Mouse (Mus musculus) kidney, embryonic 14.5 days (tissue): ENCODE measurements around the gene Tatdn3. TPM values are rescaled to one million over a fixed set of nuclear protein-coding genes. Genes with fewer than 3 reads are reported as not detected.

Source experiments
- ATAC-seq: fragments of 200-750 bp; cut with Nextera tagmentation; 2 replicates; pipeline ENCODE4 v1.8.0; 2017; ENCODE audit warnings: moderate number of reproducible peaks, mild to moderate bottlenecking, moderate TSS enrichment, moderate library complexity; ENCODE audit not compliant: low FRiP score, low TSS enrichment
- H3K27ac ChIP-seq: fragments of 300-500 bp; sonication (generic); 2 replicates; pipeline ENCODE4 v1.5.1; 2014; ENCODE audit warnings: low read depth, mild to moderate bottlenecking, low read length, moderate library complexity, mixed read lengths
- H3K27me3 ChIP-seq: fragments of 300-500 bp; sonication (generic); 2 replicates; pipeline ENCODE4 v1.6.1; 2014; ENCODE audit warnings: mild to moderate bottlenecking, low read length; ENCODE audit not compliant: control insufficient read depth, insufficient read depth
- H3K36me3 ChIP-seq: fragments of 300-500 bp; sonication (generic); 2 replicates; pipeline ENCODE4 v1.6.1; 2014; ENCODE audit warnings: low read length, mixed read lengths; ENCODE audit not compliant: control insufficient read depth, insufficient read depth
- H3K4me1 ChIP-seq: fragments of 300-500 bp; sonication (generic); 2 replicates; pipeline ENCODE4 v1.6.1; 2014; ENCODE audit warnings: low read length, mixed read lengths; ENCODE audit not compliant: control insufficient read depth, insufficient read depth
- H3K4me2 ChIP-seq: fragments of 300-500 bp; sonication (generic); replicated peaks from 2 replicates; pipeline ENCODE4 v1.6.1; 2014; ENCODE audit warnings: low read depth, mild to moderate bottlenecking, low read length
- H3K4me3 ChIP-seq: fragments of 300-500 bp; sonication (generic); 2 replicates; pipeline ENCODE4 v1.5.1; 2014; ENCODE audit warnings: mild to moderate bottlenecking, low read length
- H3K9ac ChIP-seq: fragments of 300-500 bp; sonication (generic); 2 replicates; pipeline ENCODE4 v1.6.1; 2014; ENCODE audit warnings: low read depth, mild to moderate bottlenecking, low read length, moderate library complexity
- H3K9me3 ChIP-seq: fragments of 300-500 bp; sonication (generic); 2 replicates; pipeline ENCODE4 v1.6.1; 2016; ENCODE audit warnings: low read length; ENCODE audit not compliant: control insufficient read depth
- WGBS: fragments of 180-500 bp; shearing (Covaris S2); extraction: QIAGEN DNeasy Blood & Tissue Kit; methylation state at CpG from one replicate; pipeline ENCODE4 v1.1.7; 2014; 5-methylcytosine and 5-hydroxymethylcytosine counted together
- polyA plus RNA-seq: library from polyadenylated mRNA; unstranded; fragments of >200 nt; fragmentation: Nextera tagmentation; extraction: Ambion mirVana; gene quantifications from 2 replicates; pipeline ENCODE4 v1.2.1, GENCODE M21; 2014

Tatdn3 gene
- polyA plus RNA-seq, 1 experiment from 2014 or later: 12.6 TPM

DNA sequence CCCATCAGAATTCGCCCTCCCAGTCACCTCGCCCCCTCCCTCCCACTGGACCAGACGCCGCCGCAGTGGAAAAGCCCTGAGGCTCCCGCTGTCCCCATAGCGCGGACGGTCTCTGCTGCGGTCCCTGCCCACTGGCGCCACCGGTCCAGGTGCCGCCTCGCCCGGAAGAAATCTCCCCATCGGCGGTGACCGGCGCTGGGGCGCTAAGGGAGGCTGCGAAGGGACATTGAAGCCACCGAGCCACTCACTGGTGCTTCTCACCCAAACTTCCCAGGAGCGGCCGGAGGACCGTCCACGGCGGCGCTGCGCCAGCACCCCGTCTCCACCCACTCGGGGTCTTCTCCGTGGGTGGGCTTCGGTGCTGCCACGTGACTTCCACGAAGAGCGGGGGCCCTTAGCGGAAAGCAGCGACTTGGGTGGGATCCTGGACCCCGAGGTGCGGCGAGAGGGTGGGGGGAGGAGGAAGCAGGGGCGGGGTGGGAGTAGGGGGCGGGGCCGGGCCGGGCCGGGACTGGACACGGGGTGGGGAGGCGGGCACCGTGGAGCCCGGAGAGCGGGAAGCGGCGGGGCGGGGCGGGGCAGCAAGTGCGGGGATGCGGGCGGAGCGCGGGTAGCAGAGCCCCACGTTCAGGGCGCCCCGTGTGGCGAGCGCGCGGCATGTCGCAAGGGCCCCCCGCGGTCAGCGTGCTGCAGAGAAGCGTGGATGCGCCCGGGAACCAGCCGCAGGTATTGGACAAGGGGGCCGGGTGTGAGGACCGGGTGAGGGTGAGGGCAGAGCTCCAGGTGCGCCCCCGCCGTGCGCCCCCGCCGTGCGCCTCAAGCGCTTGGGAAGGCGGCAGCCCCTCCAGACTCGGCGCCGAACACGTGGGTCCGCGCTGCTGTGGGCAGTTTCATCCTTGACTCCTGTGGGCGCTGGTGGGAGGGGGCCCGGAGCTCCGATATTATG is 35.3 kb upstream of the Tatdn3 start, which contains the start of gene Batf3:
TSS of gene Batf3 (plus strand) at position 46 of the 946 bp plus-strand sequence.
- peak within 1 kb of the TSS; percentile 63 for H3K9ac ChIP-seq
- H3K36me3 ChIP-seq: no peaks in the 10 kb centered on the region
- H3K4me1 ChIP-seq: peaks cover 19% of the 10 kb centered on the region; the same call in 1 of the 2 replicates
- under 1% methylated on average over 58 of the region's 95 CpGs for WGBS
- peak within 1 kb of the TSS; percentile 99 for H3K4me2 ChIP-seq
- H3K4me3 ChIP-seq: peak within 1 kb of the TSS; percentile 69
- no peaks in the 10 kb centered on the region for H3K9me3 ChIP-seq
- no peaks in the 10 kb centered on the region for H3K27me3 ChIP-seq
- H3K27ac ChIP-seq: peak within 1 kb of the TSS; percentile 17; the same call in 1 of the 2 replicates
- ATAC-seq: peak; percentile 75

GRCm38 (mm10) chr1:191096871-191097681 is 34.3 kb upstream of the Tatdn3 start:
- Histone ChIP-seq H3K9ac (peak overlapping the region; percentile 63; the same call in 1 of the 2 replicates), H3K4me3 (peak overlapping the region; percentile 69), H3K4me1 (peaks cover 19% of the 10 kb centered on the region; the same call in 1 of the 2 replicates), H3K36me3 (no peaks in the 10 kb centered on the region), H3K9me3 (no peaks in the 10 kb centered on the region), H3K4me2 (peak overlapping the region; percentile 99), H3K27ac (no peak overlapping the region), H3K27me3 (no peaks in the 10 kb centered on the region)
- ATAC-seq: no peak
- 52% methylated on average over 14 of the region's 14 CpGs for WGBS

DNA sequence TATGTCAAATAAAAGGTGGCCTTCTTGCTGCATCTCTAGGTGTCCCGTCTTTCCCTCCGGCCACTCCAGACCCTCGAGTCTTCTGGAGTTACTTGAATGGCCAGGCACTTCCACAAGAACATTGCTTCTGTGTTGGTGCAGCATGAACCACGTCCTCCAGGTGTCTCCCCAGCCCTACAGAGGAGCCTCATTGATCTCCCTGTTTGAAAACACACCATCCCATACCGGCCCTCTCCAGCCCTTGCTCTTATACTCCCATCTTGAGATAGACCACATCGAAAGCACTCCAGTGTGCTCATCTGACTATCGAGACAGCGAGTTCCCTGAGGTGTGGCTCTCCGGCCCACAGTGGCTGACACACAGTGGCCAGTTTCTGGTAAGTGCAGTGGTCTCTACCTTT is 32.3 kb upstream of the Tatdn3 start:
- Histone ChIP-seq H3K9me3 (no peaks in the 10 kb centered on the region), H3K4me3 (no peak overlapping the region), H3K27ac (no peak overlapping the region), H3K27me3 (no peaks in the 10 kb centered on the region), H3K9ac (no peak overlapping the region), H3K4me2 (no peak overlapping the region), H3K36me3 (no peaks in the 10 kb centered on the region), H3K4me1 (peaks cover 19% of the 10 kb centered on the region; the same call in 1 of the 2 replicates)
- ATAC-seq: no peak
- WGBS: 73% methylated on average over 9 of the region's 9 CpGs

GRCm38 (mm10) chr1:191093578-191093977 is 30.8 kb upstream of the Tatdn3 start:
- no peak overlapping the region for H3K4me3 ChIP-seq
- WGBS: 64% methylated on average over 5 of the region's 5 CpGs
- H3K27me3 ChIP-seq: no peaks in the 10 kb centered on the region
- H3K4me2 ChIP-seq: no peak overlapping the region
- no peak for ATAC-seq
- no peak overlapping the region for H3K27ac ChIP-seq
- H3K9me3 ChIP-seq: no peaks in the 10 kb centered on the region
- peaks cover 13% of the 10 kb centered on the region; the same call in 1 of the 2 replicates for H3K4me1 ChIP-seq
- H3K9ac ChIP-seq: no peak overlapping the region
- H3K36me3 ChIP-seq: no peaks in the 10 kb centered on the region

- Histone ChIP-seq H3K27me3 (no peaks in the 10 kb centered on the region), H3K9ac (no peak overlapping the region), H3K27ac (no peak overlapping the region), H3K36me3 (no peaks in the 10 kb centered on the region), H3K4me1 (peaks cover 7% of the 10 kb centered on the region; the same call in 1 of the 2 replicates), H3K9me3 (no peaks in the 10 kb centered on the region), H3K4me2 (no peak overlapping the region), H3K4me3 (no peak overlapping the region)
- ATAC-seq: no peak
- 51% methylated on average over 8 of the region's 8 CpGs for WGBS
These were observed 29.3 kb upstream of the Tatdn3 start for GRCm38 (mm10) chr1:191092050-191092449.

DNA sequence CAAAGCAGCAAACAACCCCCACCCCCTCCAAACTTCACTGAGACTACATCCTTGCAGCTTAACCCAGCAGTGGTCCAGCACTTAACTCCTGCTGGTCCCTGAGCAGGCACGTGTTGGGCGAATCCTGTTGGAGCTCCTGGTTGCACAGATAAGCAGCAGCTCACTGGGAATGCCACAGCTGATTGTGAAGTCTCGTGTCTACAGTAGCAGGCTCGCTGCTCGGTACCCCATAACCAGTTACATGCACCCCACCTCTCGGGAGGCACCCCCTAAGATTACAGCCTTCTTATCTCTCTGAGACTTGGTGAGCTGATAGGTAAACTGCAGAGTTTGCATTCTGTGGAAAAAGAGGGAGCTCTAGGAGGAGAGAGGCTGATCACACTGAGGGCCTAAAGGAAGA is 26.6 kb upstream of the Tatdn3 start:
- WGBS: 81% methylated on average over 6 of the region's 6 CpGs
- no peak overlapping the region for H3K27ac ChIP-seq
- no peaks in the 10 kb centered on the region for H3K36me3 ChIP-seq
- no peak overlapping the region for H3K9ac ChIP-seq
- H3K4me3 ChIP-seq: no peak overlapping the region
- no peaks in the 10 kb centered on the region for H3K27me3 ChIP-seq
- no peaks in the 10 kb centered on the region for H3K9me3 ChIP-seq
- H3K4me2 ChIP-seq: no peak overlapping the region
- no peak for ATAC-seq
- H3K4me1 ChIP-seq: 0 out of 2 replicates have a peak, but pooled peaks cover 5% of the 10 kb centered on the region

GRCm38 (mm10) chr1:191087955-191088354 is 25.2 kb upstream of the Tatdn3 start:
- no peak overlapping the region for H3K4me3 ChIP-seq
- no peaks in the 10 kb centered on the region for H3K27me3 ChIP-seq
- H3K9ac ChIP-seq: no peak overlapping the region
- no peak overlapping the region for H3K4me2 ChIP-seq
- 84% methylated on average over 5 of the region's 5 CpGs for WGBS
- H3K9me3 ChIP-seq: no peaks in the 10 kb centered on the region
- peaks cover 13% of the 10 kb centered on the region for H3K36me3 ChIP-seq
- no peak overlapping the region for H3K27ac ChIP-seq
- no peaks in the 10 kb centered on the region for H3K4me1 ChIP-seq
- no peak for ATAC-seq

DNA sequence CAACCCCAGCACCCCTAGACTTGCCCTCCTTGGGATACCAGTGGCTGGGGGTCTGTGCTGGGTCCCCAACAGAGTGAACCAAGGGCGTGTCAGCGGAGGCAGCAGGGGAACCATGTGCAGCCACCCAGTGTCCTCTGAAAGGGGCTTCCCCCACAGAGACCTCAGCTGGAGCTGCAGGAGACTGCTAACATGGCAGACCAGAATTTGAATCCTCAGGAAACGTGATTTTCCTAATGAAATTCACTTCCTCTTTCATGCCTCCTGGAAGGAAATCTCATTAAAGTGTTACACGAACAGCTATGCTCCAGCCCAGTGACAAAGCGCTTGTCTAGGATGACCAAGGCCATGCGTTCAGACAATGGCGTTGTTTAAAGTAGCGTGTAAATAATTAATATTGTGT is 24.2 kb upstream of the Tatdn3 start:
- no peak for ATAC-seq
- H3K27me3 ChIP-seq: no peaks in the 10 kb centered on the region
- no peaks in the 10 kb centered on the region for H3K4me1 ChIP-seq
- H3K4me3 ChIP-seq: no peak overlapping the region
- no peaks in the 10 kb centered on the region for H3K9me3 ChIP-seq
- H3K9ac ChIP-seq: no peak overlapping the region
- no peak overlapping the region for H3K27ac ChIP-seq
- 84% methylated on average over 8 of the region's 8 CpGs for WGBS
- H3K4me2 ChIP-seq: no peak overlapping the region
- peaks cover 21% of the 10 kb centered on the region for H3K36me3 ChIP-seq
